Mouse (Mus musculus): ENCODE data around the gene P2ry6. TPM values are rescaled to one million over a fixed set of nuclear protein-coding genes. Genes with fewer than 3 reads are reported as not detected.
A peak's percentile ranks its signal among the peaks of the same experiment; 100 is the strongest.

P2ry6 gene
- 3.2 and 3.6 TPM in 2 replicates for polyA plus RNA-seq (2015; fragmentation: Nextera tagmentation; extraction: Ambion mirVana)

DNA sequence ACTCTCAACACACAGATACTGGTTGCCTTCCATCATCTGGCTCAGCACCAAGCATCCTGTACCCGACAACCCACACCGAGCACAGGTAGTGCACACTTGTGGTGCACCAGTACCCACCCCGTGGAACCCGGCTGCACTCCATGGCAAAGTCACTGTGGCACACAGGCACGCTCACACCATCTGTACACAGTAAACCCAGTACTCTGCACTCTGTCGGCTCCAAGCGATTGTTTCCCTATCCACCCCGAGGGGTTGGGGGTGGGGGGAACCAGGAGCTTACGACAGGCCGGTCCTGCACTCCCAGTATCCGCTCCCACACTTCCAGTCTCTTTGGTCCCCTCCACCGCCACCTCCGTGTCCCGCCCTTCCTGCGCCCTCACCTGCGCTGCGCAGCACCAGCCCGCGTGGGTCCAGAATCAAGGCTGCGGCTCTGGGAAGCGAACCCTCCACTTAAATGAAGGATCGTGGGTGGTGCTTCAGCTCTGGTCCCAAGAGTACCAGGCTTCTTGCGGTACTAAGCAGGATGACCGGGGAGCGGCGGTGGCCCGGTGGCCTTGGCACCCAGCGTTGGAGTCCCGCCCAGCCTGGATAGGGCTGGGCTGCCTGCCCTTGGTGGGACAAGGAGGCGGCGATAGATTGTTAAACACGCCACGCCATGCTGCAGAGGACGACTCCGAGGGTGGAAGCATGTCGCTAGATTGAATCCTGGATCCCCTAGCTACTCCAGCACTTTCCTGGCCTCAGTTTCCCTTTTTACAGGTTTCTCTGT lies at the start of gene P2ry6:
Gene P2ry6, minus strand, starts transcription at position 515 of the 769 bp plus-strand sequence.
- 5% methylated on average over 36 of the region's 36 CpGs for WGBS
- Histone ChIP-seq H3K27me3 (replicated peaks) (peaks cover 31% of the 10 kb centered on the region), H3K27ac (no peak within 1 kb of the TSS), H3K36me3 (replicated peaks) (no peaks in the 10 kb centered on the region), H3K9ac (no peak within 1 kb of the TSS), H3K9me3 (no peaks in the 10 kb centered on the region), H3K4me3 (peak within 1 kb of the TSS; percentile 30), H3K4me2 (peak within 1 kb of the TSS; percentile 51), H3K4me1 (peaks cover 10% of the 10 kb centered on the region)
- peak; percentile 50; the same call in 1 of the 2 replicates for ATAC-seq (replicated peaks)

DNA sequence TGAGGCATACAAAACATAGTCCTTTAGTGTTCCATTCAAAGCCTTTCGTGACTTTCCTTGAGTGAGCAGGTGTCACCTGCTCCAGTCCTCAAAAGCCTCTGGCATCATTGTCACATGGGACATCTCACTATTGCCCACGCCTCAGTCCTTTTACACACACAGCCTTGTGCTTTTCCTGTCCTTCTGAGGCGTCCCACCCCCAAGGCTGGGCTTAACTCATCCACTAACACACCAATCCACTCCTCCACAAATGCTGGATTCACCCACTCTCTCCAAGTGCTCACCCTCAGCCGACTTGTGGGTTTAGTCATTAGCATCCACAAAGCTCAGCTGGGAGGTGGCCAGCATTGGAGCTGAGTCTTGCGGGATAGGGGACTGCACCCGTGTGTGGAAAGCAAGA lies 43.0 kb upstream of the P2ry6 start:
- no peak overlapping the region for H3K9ac ChIP-seq
- H3K4me1 ChIP-seq, result no peaks in the 10 kb centered on the region
- no peaks in the 10 kb centered on the region for H3K9me3 ChIP-seq
- H3K27me3 ChIP-seq (replicated peaks), result peaks cover 10% of the 10 kb centered on the region
- no peak for ATAC-seq (replicated peaks)
- no peak overlapping the region for H3K4me2 ChIP-seq
- no peak overlapping the region for H3K4me3 ChIP-seq
- H3K36me3 ChIP-seq (replicated peaks), result no peaks in the 10 kb centered on the region
- H3K27ac ChIP-seq, result no peak overlapping the region
- 64% methylated on average over 6 of the region's 6 CpGs for WGBS

DNA sequence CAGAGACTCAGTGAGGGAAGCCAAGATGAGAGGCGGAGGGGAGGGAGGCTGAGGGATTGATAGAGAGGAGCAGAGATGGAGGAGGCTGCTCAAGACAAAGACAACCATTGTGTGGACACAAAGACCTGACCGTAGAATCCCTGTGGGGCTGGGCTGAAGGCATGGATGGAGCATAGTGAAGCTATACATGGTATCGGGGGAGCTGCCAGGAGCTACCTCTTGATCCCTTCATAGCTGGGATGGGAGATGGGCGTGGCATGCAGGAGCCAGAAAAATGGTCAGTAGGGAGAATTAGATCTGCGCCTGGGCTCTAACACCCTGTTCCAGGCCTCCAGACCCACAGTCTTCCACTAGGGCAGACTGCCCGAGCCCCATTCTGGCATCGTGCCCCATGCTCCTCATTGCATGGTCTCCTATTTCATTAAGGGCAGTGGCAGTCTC lies 42.6 kb upstream of the P2ry6 start:
- H3K9ac ChIP-seq, result no peak overlapping the region
- no peak overlapping the region for H3K4me2 ChIP-seq
- WGBS, result 64% methylated on average over 7 of the region's 7 CpGs
- no peak overlapping the region for H3K27ac ChIP-seq
- H3K36me3 ChIP-seq (replicated peaks), result no peaks in the 10 kb centered on the region
- H3K4me1 ChIP-seq, result no peaks in the 10 kb centered on the region
- H3K27me3 ChIP-seq (replicated peaks), result peaks cover 15% of the 10 kb centered on the region
- no peaks in the 10 kb centered on the region for H3K9me3 ChIP-seq
- ATAC-seq (replicated peaks), result no peak; the same call in 1 of the 2 replicates
- H3K4me3 ChIP-seq, result no peak overlapping the region

DNA sequence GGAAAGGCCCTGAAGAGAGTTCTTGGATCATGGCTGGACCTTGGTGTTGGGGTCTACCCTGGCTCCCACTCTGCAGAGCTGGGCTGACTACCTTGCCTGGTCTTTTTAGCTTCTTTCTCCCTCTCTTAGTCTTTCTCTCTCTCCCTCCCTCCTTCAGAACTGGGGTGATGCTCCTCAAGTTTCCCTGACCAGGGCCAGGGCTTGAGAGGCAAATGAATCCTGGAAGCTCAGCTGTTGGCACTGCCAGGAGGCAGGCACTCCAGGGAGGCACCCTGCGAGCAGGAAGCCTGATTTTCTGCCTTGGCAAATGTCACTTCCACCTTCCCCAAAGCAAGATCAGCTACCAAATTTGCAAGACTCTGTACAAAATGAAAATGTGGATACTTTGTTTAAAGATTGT lies 40.5 kb upstream of the P2ry6 start:
- peaks cover 8% of the 10 kb centered on the region for H3K4me1 ChIP-seq
- no peak overlapping the region for H3K4me3 ChIP-seq
- no peak overlapping the region for H3K9ac ChIP-seq
- ATAC-seq (replicated peaks), result no peak
- peaks cover 34% of the 10 kb centered on the region for H3K27me3 ChIP-seq (replicated peaks)
- WGBS, result 70% methylated on average over 1 of the region's 1 CpGs
- no peak overlapping the region for H3K27ac ChIP-seq
- no peaks in the 10 kb centered on the region for H3K36me3 ChIP-seq (replicated peaks)
- H3K9me3 ChIP-seq, result no peaks in the 10 kb centered on the region
- no peak overlapping the region for H3K4me2 ChIP-seq

DNA sequence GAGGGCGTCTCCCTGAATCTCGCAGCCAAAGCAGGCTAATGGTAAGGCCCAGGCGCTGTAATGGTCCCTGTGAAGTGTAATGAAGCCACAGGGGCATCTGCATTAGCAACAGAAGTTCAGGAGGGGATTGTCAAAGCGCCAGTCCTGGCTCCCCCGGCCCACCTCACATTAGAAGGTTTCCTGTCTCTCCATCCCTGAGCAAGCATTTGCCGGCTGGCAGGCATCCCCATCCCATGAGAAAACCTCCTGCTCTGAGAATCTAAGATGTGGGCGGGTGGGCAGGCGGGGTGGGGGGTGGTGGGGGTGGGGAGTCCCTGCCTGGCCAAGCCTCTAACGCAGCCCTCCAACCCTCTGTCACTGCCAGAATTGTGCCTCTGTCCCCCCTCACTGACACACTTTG lies 39.6 kb upstream of the P2ry6 start:
- H3K27me3 ChIP-seq (replicated peaks), result peaks cover 38% of the 10 kb centered on the region
- no peak for ATAC-seq (replicated peaks)
- no peak overlapping the region for H3K9ac ChIP-seq
- H3K4me3 ChIP-seq, result no peak overlapping the region
- WGBS, result 26% methylated on average over 9 of the region's 9 CpGs
- H3K9me3 ChIP-seq, result no peaks in the 10 kb centered on the region
- peaks cover 8% of the 10 kb centered on the region for H3K4me1 ChIP-seq
- H3K27ac ChIP-seq, result no peak overlapping the region
- H3K4me2 ChIP-seq, result no peak overlapping the region
- H3K36me3 ChIP-seq (replicated peaks), result no peaks in the 10 kb centered on the region

DNA sequence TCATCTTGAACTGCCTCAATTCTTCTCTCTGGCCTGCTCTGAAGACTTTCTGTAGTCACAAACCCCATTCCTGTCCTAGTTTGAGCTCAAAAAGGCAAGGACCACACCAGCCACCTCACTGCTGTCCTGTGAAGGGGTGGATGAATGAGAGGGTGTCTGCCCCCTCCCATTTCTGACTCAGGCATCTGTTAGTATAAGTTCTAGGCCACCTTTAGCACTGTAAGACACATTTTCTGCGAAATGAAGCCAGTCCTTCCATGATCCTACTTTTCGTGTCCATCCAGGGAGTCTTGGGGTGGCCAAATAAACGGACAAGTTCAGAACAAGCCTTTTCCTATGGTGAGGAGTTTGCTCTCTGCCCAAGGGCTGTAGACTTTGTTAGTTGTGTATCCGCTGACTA lies 38.1 kb upstream of the P2ry6 start, which contains the start of gene P2ry2:
Gene P2ry2, minus strand, starts transcription at position 326 of the 400 bp plus-strand sequence.
- WGBS, result 70% methylated on average over 4 of the region's 4 CpGs
- Histone ChIP-seq H3K27ac (no peak within 1 kb of the TSS), H3K36me3 (replicated peaks) (no peaks in the 10 kb centered on the region), H3K9ac (peak within 1 kb of the TSS; percentile 32), H3K4me2 (peak within 1 kb of the TSS; percentile 97), H3K9me3 (no peaks in the 10 kb centered on the region), H3K27me3 (replicated peaks) (peaks cover 38% of the 10 kb centered on the region), H3K4me1 (peaks cover 8% of the 10 kb centered on the region), H3K4me3 (peak within 1 kb of the TSS; percentile 46)
- ATAC-seq (replicated peaks), result no peak

DNA sequence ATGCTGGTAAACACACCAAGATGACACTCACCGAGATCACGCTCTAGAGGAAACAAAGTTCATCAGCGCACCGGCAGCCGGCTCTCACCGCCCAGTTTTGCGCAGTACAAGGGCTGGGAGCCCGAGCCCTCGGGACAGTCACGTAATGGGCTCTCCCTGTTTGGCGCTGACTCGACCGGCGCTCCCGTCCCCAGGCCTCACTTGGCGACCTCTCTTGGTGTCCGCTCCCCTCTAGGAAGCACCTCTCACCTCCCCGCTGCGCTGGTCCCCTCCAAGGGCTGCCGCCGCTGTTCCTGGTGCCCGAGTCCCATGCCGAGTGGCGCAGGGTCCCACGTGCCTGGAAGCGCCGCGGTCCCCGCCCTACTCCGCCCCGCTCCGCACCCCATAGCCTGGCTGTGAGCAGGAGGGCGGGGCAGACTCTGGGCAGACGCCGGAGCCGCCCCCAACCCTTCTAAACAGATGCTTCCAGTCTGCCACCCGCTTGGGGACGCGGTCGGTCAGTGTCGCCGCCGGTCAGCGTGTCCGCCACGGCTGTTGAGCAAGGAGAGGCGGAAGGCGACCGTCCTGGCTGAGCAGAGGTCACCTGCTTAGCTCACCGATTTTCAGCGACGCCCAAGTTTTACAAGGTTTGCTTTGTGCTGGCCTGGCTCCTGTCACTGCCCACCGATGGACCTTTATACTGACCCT lies 37.4 kb upstream of the P2ry6 start:
- H3K4me2 ChIP-seq, result peak overlapping the region; percentile 97
- no peaks in the 10 kb centered on the region for H3K9me3 ChIP-seq
- H3K4me3 ChIP-seq, result peak overlapping the region; percentile 46
- H3K27ac ChIP-seq, result no peak overlapping the region
- peaks cover 38% of the 10 kb centered on the region for H3K27me3 ChIP-seq (replicated peaks)
- H3K4me1 ChIP-seq, result peaks cover 8% of the 10 kb centered on the region
- H3K9ac ChIP-seq, result peak overlapping the region; percentile 32
- under 1% methylated on average over 53 of the region's 53 CpGs for WGBS
- peak; percentile 84 for ATAC-seq (replicated peaks)
- H3K36me3 ChIP-seq (replicated peaks), result no peaks in the 10 kb centered on the region

DNA sequence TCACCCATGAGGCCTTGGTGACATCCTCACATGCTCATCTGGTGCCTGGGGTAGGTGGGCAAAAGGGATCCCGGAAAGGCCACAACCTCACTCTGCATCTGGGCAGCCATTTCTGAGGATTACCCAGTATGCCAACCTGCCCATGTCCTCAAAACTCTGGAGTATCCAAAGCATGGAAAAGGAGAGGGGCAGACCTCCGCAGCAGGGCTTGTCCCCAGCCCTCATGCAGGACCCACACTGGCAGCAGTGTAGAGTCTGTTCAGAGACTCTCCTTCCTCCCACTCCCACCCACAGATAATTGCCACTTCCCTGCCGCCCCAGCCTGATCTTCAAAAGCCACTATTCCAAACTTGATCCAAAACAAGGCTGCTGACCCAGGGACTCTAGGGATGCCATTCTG lies 36.3 kb upstream of the P2ry6 start:
- peaks cover 38% of the 10 kb centered on the region for H3K27me3 ChIP-seq (replicated peaks)
- no peak overlapping the region for H3K4me3 ChIP-seq
- no peak overlapping the region for H3K4me2 ChIP-seq
- no peak overlapping the region for H3K27ac ChIP-seq
- peaks cover 8% of the 10 kb centered on the region for H3K4me1 ChIP-seq
- H3K36me3 ChIP-seq (replicated peaks), result no peaks in the 10 kb centered on the region
- H3K9me3 ChIP-seq, result no peaks in the 10 kb centered on the region
- 79% methylated on average over 3 of the region's 3 CpGs for WGBS
- H3K9ac ChIP-seq, result no peak overlapping the region
- no peak for ATAC-seq (replicated peaks)

DNA sequence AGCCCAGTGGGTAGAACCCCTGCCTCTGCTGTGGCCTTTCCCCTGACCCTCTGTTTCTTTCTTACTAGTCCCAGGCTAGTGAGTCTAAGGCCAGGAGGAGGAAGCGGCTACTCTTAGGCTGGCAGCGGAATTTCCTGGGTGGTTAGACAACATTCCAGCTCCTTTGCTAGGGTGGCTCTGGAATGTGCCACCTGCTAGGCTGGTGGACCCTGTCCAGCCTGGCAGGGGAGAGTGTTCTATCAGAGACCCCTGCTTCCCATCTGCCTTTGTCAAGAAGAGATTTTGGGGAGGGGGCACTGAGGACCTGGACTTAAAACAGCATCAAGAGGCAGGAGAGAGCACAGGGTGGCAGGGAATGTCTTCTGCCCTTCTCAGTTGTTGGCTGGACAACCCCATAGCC lies 31.8 kb upstream of the P2ry6 start:
- WGBS, result 86% methylated on average over 2 of the region's 2 CpGs
- Histone ChIP-seq H3K27ac (no peak overlapping the region), H3K9ac (no peak overlapping the region), H3K27me3 (replicated peaks) (peaks cover 16% of the 10 kb centered on the region), H3K4me2 (no peak overlapping the region), H3K4me3 (no peak overlapping the region), H3K9me3 (no peaks in the 10 kb centered on the region), H3K4me1 (peaks cover under 1% of the 10 kb centered on the region), H3K36me3 (replicated peaks) (no peaks in the 10 kb centered on the region)
- no peak for ATAC-seq (replicated peaks)

DNA sequence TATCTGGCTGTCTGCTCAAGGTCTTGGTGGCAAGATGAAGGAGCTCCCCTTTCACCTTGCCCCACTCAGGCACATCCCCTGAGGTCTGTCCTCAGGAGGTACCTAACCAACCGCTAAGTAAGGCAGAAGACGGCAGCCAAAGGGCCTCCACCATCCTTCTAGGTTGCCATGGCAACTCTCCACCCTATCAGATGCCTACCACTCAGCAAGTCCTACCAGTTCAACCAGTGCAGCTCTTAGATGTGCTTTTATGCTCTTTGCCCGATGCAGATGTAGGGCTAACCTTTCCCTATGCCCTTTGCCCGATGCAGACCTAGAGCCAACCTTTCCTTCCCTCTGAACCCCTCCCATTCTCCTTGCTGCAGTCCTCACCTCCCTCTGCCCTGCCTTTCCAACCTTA lies 30.7 kb upstream of the P2ry6 start:
- Histone ChIP-seq H3K9ac (no peak overlapping the region), H3K27me3 (replicated peaks) (peaks cover 5% of the 10 kb centered on the region), H3K36me3 (replicated peaks) (no peaks in the 10 kb centered on the region), H3K4me1 (no peaks in the 10 kb centered on the region), H3K27ac (no peak overlapping the region), H3K9me3 (no peaks in the 10 kb centered on the region), H3K4me2 (no peak overlapping the region), H3K4me3 (no peak overlapping the region)
- 59% methylated on average over 4 of the region's 4 CpGs for whole genome bisulfite sequencing
- no peak for ATAC-seq (replicated peaks)

DNA sequence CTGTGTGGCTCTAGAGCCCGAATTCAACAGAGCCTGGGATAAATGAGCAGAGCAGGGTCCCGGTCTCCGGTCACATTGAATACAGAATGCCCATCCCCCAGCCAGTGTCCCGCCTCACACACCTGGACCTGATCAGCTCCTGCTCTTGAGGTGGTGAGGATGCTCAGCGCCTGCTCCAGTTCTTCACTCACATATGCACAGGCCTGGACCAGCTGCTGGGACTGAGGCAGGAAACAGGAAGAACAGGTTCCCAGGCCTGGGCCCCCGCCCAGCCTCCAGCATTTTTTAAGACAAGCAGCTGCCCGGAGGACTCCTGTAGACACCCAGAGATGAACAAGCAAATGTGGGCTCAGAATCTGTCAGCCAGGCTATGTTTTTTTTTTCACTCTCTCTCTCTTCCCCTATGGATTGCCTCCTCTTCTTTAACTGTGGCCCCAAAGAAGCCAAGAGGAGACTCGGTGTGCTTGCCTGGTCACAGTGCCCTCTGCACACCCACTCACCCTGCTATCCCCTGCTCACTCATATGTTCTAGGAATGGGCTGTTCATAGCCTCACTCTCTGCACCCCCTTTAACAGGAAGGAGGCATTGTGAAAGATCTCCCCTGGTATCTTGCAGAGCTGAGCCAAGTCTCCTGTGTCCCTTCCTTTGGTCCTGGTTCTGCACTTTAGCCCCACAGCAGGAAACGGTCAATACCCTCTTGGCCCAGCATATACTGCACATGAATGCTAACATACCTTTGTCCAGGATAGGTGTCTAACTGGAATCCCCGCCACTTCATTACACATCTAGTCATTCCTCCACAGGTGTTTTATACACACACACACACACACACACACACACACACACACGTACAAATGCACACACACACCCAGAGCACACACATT lies 29.2 kb upstream of the P2ry6 start:
- no peaks in the 10 kb centered on the region for H3K4me1 ChIP-seq
- 75% methylated on average over 11 of the region's 11 CpGs for WGBS
- no peak overlapping the region for H3K27ac ChIP-seq

DNA sequence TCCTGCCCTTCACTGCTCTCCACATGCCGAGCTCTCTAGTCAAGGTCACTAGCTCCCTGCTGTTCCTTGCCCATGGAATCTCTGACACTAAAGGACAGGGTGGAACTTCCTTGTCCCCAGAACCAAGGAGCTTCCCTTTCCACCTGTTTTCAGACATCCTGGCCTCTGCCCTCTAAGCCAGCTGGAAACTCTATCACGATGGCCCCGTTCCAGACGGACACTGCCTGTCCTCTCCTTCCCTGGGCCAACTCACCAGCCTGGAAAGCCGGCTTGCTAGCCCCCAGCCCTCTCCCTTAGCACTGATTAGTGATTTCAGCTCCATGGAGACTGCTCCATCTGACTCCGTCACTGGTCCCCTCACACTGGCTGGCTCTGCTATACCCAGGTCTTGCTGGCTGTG lies 27.8 kb upstream of the P2ry6 start:
- 71% methylated on average over 6 of the region's 6 CpGs for WGBS
- Histone ChIP-seq H3K27ac (no peak overlapping the region), H3K9ac (no peak overlapping the region), H3K4me3 (no peak overlapping the region), H3K27me3 (replicated peaks) (no peaks in the 10 kb centered on the region), H3K4me1 (no peaks in the 10 kb centered on the region), H3K4me2 (no peak overlapping the region), H3K36me3 (replicated peaks) (no peaks in the 10 kb centered on the region), H3K9me3 (no peaks in the 10 kb centered on the region)
- ATAC-seq (replicated peaks), result no peak

More for the DNA sequence above, 29.2 kb upstream of the P2ry6 start:
- Histone ChIP-seq H3K9ac (no peak overlapping the region), H3K4me3 (no peak overlapping the region), H3K9me3 (no peaks in the 10 kb centered on the region), H3K36me3 (replicated peaks) (no peaks in the 10 kb centered on the region), H3K4me2 (no peak overlapping the region), H3K27me3 (replicated peaks) (no peaks in the 10 kb centered on the region)
- no peak for ATAC-seq (replicated peaks)

Data from midbrain, embryonic 15.5 days (tissue).